Mouse (Mus musculus): ENCODE results near the gene Mcoln1. TPM values are rescaled to one million over a fixed set of nuclear protein-coding genes. Genes with fewer than 3 reads are reported as not detected.

Gene Mcoln1
- polyA plus RNA-seq, 1 experiment, result 239 TPM

DNA sequence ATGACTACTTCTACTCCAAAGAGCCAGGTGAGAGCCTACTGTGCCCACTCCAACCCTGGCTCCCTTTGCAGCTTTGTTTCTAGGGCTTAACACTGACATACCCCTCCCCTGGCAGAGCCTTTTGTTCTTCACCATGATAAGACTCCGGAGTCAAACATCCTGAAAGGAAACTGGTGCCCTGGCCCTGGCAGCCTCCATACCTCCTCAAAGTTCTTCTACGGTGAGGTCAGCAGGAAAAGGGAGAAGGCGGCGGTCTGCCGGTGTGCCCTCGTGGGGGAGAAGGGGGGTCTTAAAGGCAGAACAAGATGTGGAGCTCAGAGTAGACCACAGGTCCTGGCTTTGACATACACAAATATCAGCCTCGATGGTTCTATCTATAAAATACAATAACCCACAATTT is 16.7 kb upstream of the Mcoln1 start:
- no peak for TF ChIP-seq CTCF (conservative IDR thresholded peaks at IDR 0.05; ENCODE audit: insufficient read depth, insufficient read length, low read depth, low read length)
- TF ChIP-seq POLR2A (IDR thresholded peaks at IDR 0.05; ENCODE audit: low read depth, low read length), result no peak
- H3K4me3 ChIP-seq (ENCODE audit: insufficient read depth, low read depth, low read length), result no peak overlapping the region
- DNase-seq, result no peak
- H3K27ac ChIP-seq (ENCODE audit: insufficient read depth, low read depth, low read length), result no peak overlapping the region
- H3K4me1 ChIP-seq (ENCODE audit: control insufficient read depth, insufficient read depth, low read length), result no peaks in the 10 kb centered on the region
- no peaks in the 10 kb centered on the region for H3K27me3 ChIP-seq (replicated peaks; ENCODE audit: control insufficient read depth, insufficient read depth, low read length)
- H3K36me3 ChIP-seq (ENCODE audit: control insufficient read depth, insufficient read depth, low read length), result no peaks in the 10 kb centered on the region
- 71% methylated on average over 7 of the region's 7 CpGs for WGBS

- DNase-seq, result no peak
- TF ChIP-seq CTCF (conservative IDR thresholded peaks at IDR 0.05; ENCODE audit: insufficient read depth, insufficient read length, low read depth, low read length) (no peak), POLR2A (IDR thresholded peaks at IDR 0.05; ENCODE audit: low read depth, low read length) (no peak)
- 31% methylated on average over 5 of the region's 5 CpGs for WGBS
- Histone ChIP-seq H3K27me3 (replicated peaks; ENCODE audit: control insufficient read depth, insufficient read depth, low read length) (no peaks in the 10 kb centered on the region), H3K27ac (ENCODE audit: insufficient read depth, low read depth, low read length) (no peak overlapping the region), H3K4me1 (ENCODE audit: control insufficient read depth, insufficient read depth, low read length) (no peaks in the 10 kb centered on the region), H3K36me3 (ENCODE audit: control insufficient read depth, insufficient read depth, low read length) (no peaks in the 10 kb centered on the region), H3K4me3 (ENCODE audit: insufficient read depth, low read depth, low read length) (no peak overlapping the region)
Observed at GRCm38 (mm10) chr8:3485192-3485591, 15.1 kb upstream of the Mcoln1 start.

DNA sequence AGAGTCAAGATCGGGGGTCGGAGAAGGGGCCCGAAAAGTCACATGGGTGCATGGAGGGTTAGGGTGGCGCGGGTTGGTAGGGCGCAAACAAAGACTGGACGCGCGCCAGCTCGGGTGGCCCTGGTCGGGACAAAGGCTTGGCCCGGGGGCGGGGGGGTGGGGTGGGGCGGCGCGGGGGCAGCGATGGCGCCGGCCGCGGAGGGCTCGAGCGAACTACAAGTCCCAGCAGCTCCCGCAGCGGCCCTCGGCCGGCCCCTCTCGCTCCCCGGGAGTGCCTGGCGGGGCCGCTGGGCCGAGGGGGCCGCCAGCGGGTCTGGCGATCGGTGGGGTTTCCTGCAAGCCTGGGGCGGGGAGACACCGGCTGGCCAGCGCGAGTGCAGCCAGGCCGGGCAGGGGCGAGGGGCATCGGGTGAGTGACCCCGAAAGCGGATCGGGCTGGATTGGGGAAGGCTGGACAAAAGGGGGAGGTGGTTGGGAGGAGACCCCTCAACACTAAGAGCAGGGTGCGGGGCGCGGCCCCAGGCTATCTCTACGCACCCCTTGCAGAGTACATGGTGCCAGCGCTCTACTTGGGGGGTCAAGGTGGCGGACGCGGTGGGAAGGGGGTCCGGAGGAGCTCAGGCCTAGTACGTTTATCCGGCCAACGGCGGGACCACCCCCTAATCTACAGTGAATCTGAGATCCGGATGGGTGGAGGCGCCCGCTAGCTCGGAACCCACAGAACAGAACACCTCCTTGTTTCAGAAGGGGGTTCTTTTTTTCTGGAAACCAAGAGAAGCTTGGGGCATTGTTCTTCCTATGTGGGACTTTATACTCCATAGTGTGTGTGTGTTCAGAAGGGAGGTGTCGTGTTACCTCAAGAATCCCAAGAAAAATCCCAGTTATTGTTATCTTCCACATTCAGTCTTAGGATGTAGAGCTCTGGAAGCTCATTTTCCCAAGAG is 7.1 kb upstream of the Mcoln1 start, which contains the start of gene Zfp358:
TSS of gene Zfp358 (plus strand) at position 238 of the 944 bp plus-strand sequence.
- Histone ChIP-seq H3K4me1 (ENCODE audit: control insufficient read depth, insufficient read depth, low read length) (no peaks in the 10 kb centered on the region), H3K27ac (ENCODE audit: insufficient read depth, low read depth, low read length) (peak within 1 kb of the TSS; percentile 42), H3K4me3 (ENCODE audit: insufficient read depth, low read depth, low read length) (peak within 1 kb of the TSS; percentile 86), H3K27me3 (replicated peaks; ENCODE audit: control insufficient read depth, insufficient read depth, low read length) (no peaks in the 10 kb centered on the region), H3K36me3 (ENCODE audit: control insufficient read depth, insufficient read depth, low read length) (no peaks in the 10 kb centered on the region)
- DNase-seq, result peak; percentile 74
- TF ChIP-seq POLR2A (IDR thresholded peaks at IDR 0.05; ENCODE audit: low read depth, low read length) (no peak), CTCF (conservative IDR thresholded peaks at IDR 0.05; ENCODE audit: insufficient read depth, insufficient read length, low read depth, low read length) (no peak)
- under 1% methylated on average over 60 of the region's 64 CpGs for WGBS

DNA sequence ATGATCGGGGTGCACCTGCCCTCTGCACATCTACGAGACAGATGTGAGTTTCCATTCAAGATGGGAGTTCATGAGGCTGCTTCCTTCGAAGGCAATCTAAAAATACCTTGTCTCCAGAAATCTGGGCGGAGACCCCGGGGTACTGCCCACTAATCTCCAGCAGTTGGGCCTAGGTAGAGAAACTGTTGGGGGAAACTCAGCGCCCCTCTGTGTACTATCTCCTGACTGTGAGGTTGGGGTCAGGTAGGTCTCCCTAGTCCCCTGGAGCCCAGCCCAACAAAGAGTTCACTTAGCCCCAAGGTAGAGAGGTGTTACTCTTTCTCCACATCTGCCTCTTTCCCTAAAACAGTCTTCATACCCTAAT is 6.4 kb upstream of the Mcoln1 start:
- no peak for DNase-seq
- WGBS, result 25% methylated on average over 6 of the region's 6 CpGs
- no peak for TF ChIP-seq CTCF (conservative IDR thresholded peaks at IDR 0.05; ENCODE audit: insufficient read depth, insufficient read length, low read depth, low read length)
- no peaks in the 10 kb centered on the region for H3K27me3 ChIP-seq (replicated peaks; ENCODE audit: control insufficient read depth, insufficient read depth, low read length)
- H3K36me3 ChIP-seq (ENCODE audit: control insufficient read depth, insufficient read depth, low read length), result no peaks in the 10 kb centered on the region
- H3K27ac ChIP-seq (ENCODE audit: insufficient read depth, low read depth, low read length), result no peak overlapping the region
- H3K4me3 ChIP-seq (ENCODE audit: insufficient read depth, low read depth, low read length), result peak overlapping the region; percentile 86
- H3K4me1 ChIP-seq (ENCODE audit: control insufficient read depth, insufficient read depth, low read length), result no peaks in the 10 kb centered on the region

DNA sequence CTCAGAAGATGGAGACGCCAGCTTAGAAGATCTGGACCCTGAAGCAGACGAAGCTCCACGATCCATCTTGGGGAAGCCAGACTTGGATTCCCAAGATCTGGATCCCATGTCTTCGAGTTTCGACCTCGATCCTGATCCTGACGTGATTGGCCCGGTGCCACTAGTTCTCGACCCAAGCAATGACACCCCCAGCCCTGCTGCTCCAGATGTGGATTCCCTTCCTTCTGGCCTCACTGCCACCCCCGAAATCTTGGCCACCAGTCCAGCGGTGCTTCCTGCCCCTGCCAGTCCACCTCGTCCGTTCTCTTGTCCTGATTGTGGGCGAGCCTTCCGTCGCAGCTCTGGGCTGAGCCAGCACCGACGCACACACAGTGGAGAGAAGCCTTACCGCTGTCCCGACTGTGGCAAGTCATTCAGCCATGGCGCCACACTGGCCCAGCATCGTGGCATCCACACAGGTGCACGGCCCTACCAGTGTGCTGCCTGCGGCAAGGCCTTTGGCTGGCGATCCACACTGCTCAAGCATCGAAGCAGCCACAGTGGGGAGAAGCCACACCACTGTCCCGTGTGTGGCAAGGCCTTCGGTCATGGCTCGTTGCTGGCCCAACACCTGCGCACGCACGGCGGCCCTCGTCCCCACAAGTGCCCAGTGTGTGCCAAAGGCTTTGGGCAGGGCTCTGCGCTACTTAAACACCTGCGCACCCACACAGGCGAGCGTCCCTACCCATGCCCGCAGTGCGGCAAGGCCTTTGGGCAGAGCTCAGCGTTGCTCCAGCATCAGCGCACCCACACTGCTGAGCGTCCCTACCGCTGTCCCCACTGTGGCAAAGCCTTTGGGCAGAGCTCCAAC is 4.5 kb upstream of the Mcoln1 start:
- no peak overlapping the region for H3K27ac ChIP-seq (ENCODE audit: insufficient read depth, low read depth, low read length)
- 96% methylated on average over 44 of the region's 44 CpGs for WGBS
- no peak overlapping the region for H3K4me3 ChIP-seq (ENCODE audit: insufficient read depth, low read depth, low read length)
- no peak for TF ChIP-seq CTCF (conservative IDR thresholded peaks at IDR 0.05; ENCODE audit: insufficient read depth, insufficient read length, low read depth, low read length)
- TF ChIP-seq POLR2A (IDR thresholded peaks at IDR 0.05; ENCODE audit: low read depth, low read length), result no peak
- H3K36me3 ChIP-seq (ENCODE audit: control insufficient read depth, insufficient read depth, low read length), result no peaks in the 10 kb centered on the region
- DNase-seq, result no peak
- H3K27me3 ChIP-seq (replicated peaks; ENCODE audit: control insufficient read depth, insufficient read depth, low read length), result no peaks in the 10 kb centered on the region
- H3K4me1 ChIP-seq (ENCODE audit: control insufficient read depth, insufficient read depth, low read length), result no peaks in the 10 kb centered on the region

DNA sequence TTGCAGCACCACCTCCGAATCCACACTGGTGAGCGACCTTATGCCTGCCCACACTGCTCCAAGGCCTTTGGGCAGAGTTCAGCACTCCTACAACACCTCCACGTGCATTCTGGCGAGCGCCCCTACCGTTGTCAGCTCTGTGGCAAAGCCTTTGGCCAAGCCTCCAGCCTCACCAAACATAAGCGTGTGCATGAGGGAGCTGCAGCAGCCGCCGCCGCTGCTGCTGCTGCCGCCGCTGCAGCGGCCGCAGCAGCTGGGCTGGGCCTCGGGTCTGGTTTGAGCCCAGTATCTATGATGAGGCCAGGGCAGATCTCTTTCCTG is 3.9 kb upstream of the Mcoln1 start:
- WGBS, result 92% methylated on average over 15 of the region's 15 CpGs
- H3K4me3 ChIP-seq (ENCODE audit: insufficient read depth, low read depth, low read length), result no peak overlapping the region
- H3K27ac ChIP-seq (ENCODE audit: insufficient read depth, low read depth, low read length), result no peak overlapping the region
- TF ChIP-seq CTCF (conservative IDR thresholded peaks at IDR 0.05; ENCODE audit: insufficient read depth, insufficient read length, low read depth, low read length) (no peak), POLR2A (IDR thresholded peaks at IDR 0.05; ENCODE audit: low read depth, low read length) (no peak)
- no peaks in the 10 kb centered on the region for H3K27me3 ChIP-seq (replicated peaks; ENCODE audit: control insufficient read depth, insufficient read depth, low read length)
- no peak for DNase-seq
- no peaks in the 10 kb centered on the region for H3K36me3 ChIP-seq (ENCODE audit: control insufficient read depth, insufficient read depth, low read length)
- H3K4me1 ChIP-seq (ENCODE audit: control insufficient read depth, insufficient read depth, low read length), result peaks cover 3% of the 10 kb centered on the region; the same call in 1 of the 2 replicates

GRCm38 (mm10) chr8:3498583-3498982 is 1.7 kb upstream of the Mcoln1 start:
- TF ChIP-seq CTCF (conservative IDR thresholded peaks at IDR 0.05; ENCODE audit: insufficient read depth, insufficient read length, low read depth, low read length) (no peak), POLR2A (IDR thresholded peaks at IDR 0.05; ENCODE audit: low read depth, low read length) (no peak)
- Histone ChIP-seq H3K4me3 (ENCODE audit: insufficient read depth, low read depth, low read length) (no peak overlapping the region), H3K4me1 (ENCODE audit: control insufficient read depth, insufficient read depth, low read length) (peaks cover 3% of the 10 kb centered on the region; the same call in 1 of the 2 replicates), H3K27ac (ENCODE audit: insufficient read depth, low read depth, low read length) (no peak overlapping the region), H3K36me3 (ENCODE audit: control insufficient read depth, insufficient read depth, low read length) (no peaks in the 10 kb centered on the region), H3K27me3 (replicated peaks; ENCODE audit: control insufficient read depth, insufficient read depth, low read length) (no peaks in the 10 kb centered on the region)
- DNase-seq, result no peak
- WGBS, result 73% methylated on average over 3 of the region's 3 CpGs
